Mouse (Mus musculus) urinary bladder, postnatal 4 days (tissue): Measurements from ENCODE around the gene Mss51.
A peak's percentile ranks its signal among the peaks of the same experiment; 100 is the strongest.

Experiments used
- DNase-seq, 2 experiments: peaks; one replicate each; pipeline ENCODE4 v3.0.0; 2021 to 2022; ENCODE audit warnings: low spot score in 2 of 2

Mss51 gene

GRCm38 (mm10) chr14:20496603-20497002, at the start of gene Mss51:
TSS of gene Mss51 (minus strand) at chr14:20496901.
- no peak for DNase-seq

- DNase-seq, result peak in 1 of 2 experiments; percentile 76
Measured at GRCm38 (mm10) chr14:20546415-20546814, 49.7 kb upstream of the Mss51 start, which contains the start of gene Ppp3cb. TSS of gene Ppp3cb (minus strand) at chr14:20546573.

GRCm38 (mm10) chr14:20545529-20546331, 49.0 kb upstream of the Mss51 start:
- peak; percentile 92 for DNase-seq

GRCm38 (mm10) chr14:20544467-20545411, 48.0 kb upstream of the Mss51 start:
- no peak for DNase-seq

GRCm38 (mm10) chr14:20529643-20530042, 32.9 kb upstream of the Mss51 start:
- no peak for DNase-seq

- DNase-seq, result no peak
Measured at GRCm38 (mm10) chr14:20520179-20520578, 23.5 kb upstream of the Mss51 start.

- DNase-seq, result no peak
Measured at GRCm38 (mm10) chr14:20508424-20508823, 11.7 kb upstream of the Mss51 start.

GRCm38 (mm10) chr14:20502966-20503365, 6.3 kb upstream of the Mss51 start:
- no peak for DNase-seq

- DNase-seq, result no peak
Measured at GRCm38 (mm10) chr14:20499982-20500381, 3.3 kb upstream of the Mss51 start.

GRCm38 (mm10) chr14:20486031-20486430, 10.7 kb downstream of the Mss51 start:
- DNase-seq, result no peak

- no peak for DNase-seq
Measured at GRCm38 (mm10) chr14:20482051-20482751, 14.5 kb downstream of the Mss51 start.

GRCm38 (mm10) chr14:20481211-20481610, 15.5 kb downstream of the Mss51 start:
- no peak for DNase-seq

- no peak for DNase-seq
Measured at GRCm38 (mm10) chr14:20480195-20480579, 16.5 kb downstream of the Mss51 start.

- peak; percentile 71 to 76 for DNase-seq
Measured at GRCm38 (mm10) chr14:20479291-20480194, 17.2 kb downstream of the Mss51 start, which contains the start of gene Anxa7. TSS of gene Anxa7 (minus strand) at chr14:20480133.

- DNase-seq, result no peak
Measured at GRCm38 (mm10) chr14:20478801-20479200, 17.9 kb downstream of the Mss51 start.

GRCm38 (mm10) chr14:20478385-20478784, 18.3 kb downstream of the Mss51 start:
- DNase-seq, result no peak

- no peak for DNase-seq
Measured at GRCm38 (mm10) chr14:20477261-20478025, 19.3 kb downstream of the Mss51 start.

- no peak for DNase-seq
Measured at GRCm38 (mm10) chr14:20460216-20460615, 36.5 kb downstream of the Mss51 start.

GRCm38 (mm10) chr14:20458378-20458777, 38.3 kb downstream of the Mss51 start:
- no peak for DNase-seq

- no peak for DNase-seq
Measured at GRCm38 (mm10) chr14:20452929-20453328, 43.8 kb downstream of the Mss51 start.
